15 mouse cellular contexts compared by ENCODE assay signal in genomic region chr3:151424326-151425207, GRCm38 (mm10). TPM values are rescaled to one million over a fixed set of nuclear protein-coding genes. Genes with fewer than 3 reads are reported as not detected.
DNase-seq lines count a peak whose midpoint lies in the region; ATAC-seq and TF ChIP-seq lines count a peak whose summit lies in the region.
"Had no signal": no experiment of that assay in that cellular context is flagged by ENCODE, and none has a peak within 500 bp of the region (broad histone marks: within the 10 kb centered on the region; RNA-seq: fewer than 3 reads in every experiment).

No protein-coding gene starts in this region.

- 55% methylated on average over 9 of the region's 9 CpGs for WGBS in heart, embryonic 16.5 days
- 42% methylated on average over 9 of the region's 9 CpGs for WGBS in liver, embryonic 13.5 days (ENCODE audit: insufficient replicate concordance)

- H3K4me3 ChIP-seq in left cerebral cortex, adult 2 months = no peak overlapping the region
- H3K4me3 ChIP-seq in heart, embryonic 16.5 days (ENCODE audit: low read length) = no peak overlapping the region
- no peak overlapping the region for H3K4me3 ChIP-seq in liver, embryonic 13.5 days (replicated peaks)
- H3K4me3 ChIP-seq: embryonic facial prominence, embryonic 13.5 days; hindbrain, embryonic 13.5 days; neural tube, embryonic 12.5 days had no signal

- no peak for TF ChIP-seq CTCF in left cerebral cortex, adult 2 months (IDR thresholded peaks at IDR 0.05)

- no peak overlapping the region for H3K9ac ChIP-seq in heart, embryonic 16.5 days (ENCODE audit: low read length)
- H3K9ac ChIP-seq in liver, embryonic 13.5 days = no peak overlapping the region
- H3K9ac ChIP-seq: embryonic facial prominence, embryonic 13.5 days; hindbrain, embryonic 13.5 days; neural tube, embryonic 12.5 days had no signal

- intact Hi-C loops in left cerebral cortex, adult 2 months (cut with DNase I) = no loop called here
- intact Hi-C loops in left cerebral cortex, postnatal 4 days (cut with DNase I) = no loop called here

- peak; percentile 65 for ATAC-seq in heart, embryonic 16.5 days (replicated peaks; ENCODE audit: extremely low read depth, insufficient read depth, low FRiP score)
- ATAC-seq in liver, embryonic 13.5 days (ENCODE audit: low read depth) = no peak; the same call in 1 of the 2 replicates

- no peaks in the 10 kb centered on the region for H3K27me3 ChIP-seq in heart, embryonic 16.5 days (ENCODE audit: control insufficient read depth, insufficient read depth, low read length)
- no peaks in the 10 kb centered on the region for H3K27me3 ChIP-seq in liver, embryonic 13.5 days
- H3K27me3 ChIP-seq: embryonic facial prominence, embryonic 13.5 days; hindbrain, embryonic 13.5 days; neural tube, embryonic 12.5 days had no signal

- H3K4me1 ChIP-seq in heart, embryonic 16.5 days (ENCODE audit: control insufficient read depth, insufficient read depth, low read length) = no peaks in the 10 kb centered on the region
- no peaks in the 10 kb centered on the region for H3K4me1 ChIP-seq in liver, embryonic 13.5 days (replicated peaks)
- H3K4me1 ChIP-seq: embryonic facial prominence, embryonic 13.5 days; hindbrain, embryonic 13.5 days; neural tube, embryonic 12.5 days had no signal

- H3K27ac ChIP-seq in left cerebral cortex, adult 2 months = peak overlapping the region; percentile 51
- peak overlapping the region; percentile 71 for H3K27ac ChIP-seq in heart, embryonic 16.5 days (ENCODE audit: low read length)
- peak overlapping the region; percentile 9; the same call in 1 of the 2 replicates for H3K27ac ChIP-seq in liver, embryonic 13.5 days
- H3K27ac ChIP-seq: embryonic facial prominence, embryonic 13.5 days; hindbrain, embryonic 13.5 days; neural tube, embryonic 12.5 days had no signal

- H3K9me3 ChIP-seq in heart, embryonic 16.5 days (replicated peaks; ENCODE audit: control insufficient read depth, low read length) = no peaks in the 10 kb centered on the region
- H3K9me3 ChIP-seq in liver, embryonic 13.5 days (replicated peaks) = no peaks in the 10 kb centered on the region
- H3K9me3 ChIP-seq: embryonic facial prominence, embryonic 13.5 days; hindbrain, embryonic 13.5 days; neural tube, embryonic 12.5 days had no signal

- H3K4me2 ChIP-seq in heart, embryonic 16.5 days (ENCODE audit: low read depth, low read length) = peak overlapping the region; percentile 27; the same call in 1 of the 2 replicates
- 0 out of 2 replicates have a peak overlapping the region, but pooled peaks have one; percentile 17 for H3K4me2 ChIP-seq in liver, embryonic 13.5 days
- H3K4me2 ChIP-seq: embryonic facial prominence, embryonic 13.5 days; hindbrain, embryonic 13.5 days; midbrain, embryonic 11.5 days; neural tube, embryonic 12.5 days had no signal

- H3K36me3 ChIP-seq in heart, embryonic 16.5 days (ENCODE audit: control insufficient read depth, insufficient read depth) = no peaks in the 10 kb centered on the region
- H3K36me3 ChIP-seq in liver, embryonic 13.5 days = no peaks in the 10 kb centered on the region
- H3K36me3 ChIP-seq: embryonic facial prominence, embryonic 13.5 days; hindbrain, embryonic 13.5 days; neural tube, embryonic 12.5 days had no signal

- DNase-seq in left cerebral cortex, adult 2 months (ENCODE audit: extremely low spot score in 1 of 2, low spot score in 2 of 2) = no peak
- DNase-seq in left cerebral cortex, postnatal 4 days = no peak
- no peak for DNase-seq in liver, embryonic 13.5 days
- DNase-seq in skeletal muscle tissue, adult 2 months (ENCODE audit: low read depth, low spot score) = peak; percentile 40
- no peak for DNase-seq in adrenal gland, adult 8-10 months
- DNase-seq in cerebellum, postnatal 25 days = no peak
- DNase-seq in left cerebral cortex, adult 11 months (ENCODE audit: low spot score) = no peak
- DNase-seq: cerebellum, adult 11-12 months; right cerebral cortex, postnatal 14 days; thymus, adult 18-20 months had no signal

RNA-seq across cellular contexts. Expression of gene Adgrl4, which starts 13.1 kb away (rescaled TPM):
- 10 to 100 TPM; 21.0 to 22.3 TPM for total RNA-seq in left cerebral cortex, adult 2 months (2021)
- total RNA-seq in left cerebral cortex, postnatal 4 days (2021) = 10 to 100 TPM; 14.9 to 21.9 TPM
- polyA plus RNA-seq in heart, embryonic 16.5 days (2015; fragmentation: Nextera tagmentation; extraction: Ambion mirVana) = 17.5 and 20.0 TPM in 2 replicates
- polyA plus RNA-seq in liver, embryonic 13.5 days (2015; fragmentation: Nextera tagmentation; extraction: Ambion mirVana) = 4.7 and 5.7 TPM in 2 replicates
- 100 to 1,000 TPM in 1 of 4 experiments, 10 to 100 TPM in 3; 66.8 to 100 (median 93.7) TPM for total RNA-seq in adrenal gland, adult 8-10 months (2022)

Comparison
In these comparisons a context has a peak if more than half of its experiments do, and no peak if none do; other contexts are left out.
1. H3K27ac ChIP-seq: peak in every context shown above with its lines; median percentile 71 in heart, embryonic 16.5 days; 51 in left cerebral cortex, adult 2 months; 9 in liver, embryonic 13.5 days.